Mouse (Mus musculus) G1E-ER4 (cell line): ENCODE results near the gene Dcaf12l1. TPM values are rescaled to one million over a fixed set of nuclear protein-coding genes. Genes with fewer than 3 reads are reported as not detected.

ENCODE experiments used
- GATA1 ChIP-seq: IDR thresholded peaks from one replicate; pipeline ENCODE4 v1.8.0; 2012; ENCODE audit warnings: low read length, inconsistent platforms
- polyA plus RNA-seq: library from polyadenylated mRNA; stranded (reverse); fragments of >175 nt; gene quantifications from 2 replicates; pipeline ENCODE4 v1.2.3, GENCODE M21; 2012

Gene Dcaf12l1
- not detected in 2 replicates for polyA plus RNA-seq

DNA sequence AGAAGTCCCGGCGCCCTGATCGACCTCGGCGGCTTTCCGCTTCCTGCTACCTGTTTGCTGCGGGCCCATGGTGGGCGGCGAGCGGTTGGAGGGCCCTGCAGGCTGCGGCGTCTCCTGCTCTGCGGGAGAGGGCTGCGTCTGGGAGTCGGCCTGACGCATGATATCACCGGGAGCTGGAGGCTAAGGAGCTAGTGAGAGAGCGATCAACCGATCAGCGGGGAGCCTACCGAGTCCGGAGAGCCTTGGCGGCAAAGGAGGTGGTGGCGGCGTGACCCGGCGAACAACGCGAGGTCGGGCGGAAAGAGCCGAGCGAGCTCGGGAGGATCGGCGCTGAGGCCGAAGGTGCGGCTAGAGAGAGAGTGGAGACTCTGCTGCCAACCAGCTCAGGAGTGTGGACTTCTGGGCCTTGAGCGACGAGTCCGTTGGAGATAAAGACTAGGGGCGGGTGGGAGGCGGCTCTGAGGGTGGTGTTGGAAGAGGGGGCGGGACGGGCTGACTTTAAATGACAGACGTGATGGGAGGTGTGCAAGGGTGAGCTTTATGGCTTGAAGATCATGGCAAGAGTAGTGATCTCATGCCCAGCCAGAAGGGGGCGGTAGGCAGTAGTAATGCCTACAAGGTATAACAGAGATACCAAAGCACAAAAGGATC is at the start of gene Dcaf12l1:
Gene Dcaf12l1, minus strand, starts transcription at position 437 of the 651 bp plus-strand sequence.
- TF ChIP-seq GATA1, result no peak

DNA sequence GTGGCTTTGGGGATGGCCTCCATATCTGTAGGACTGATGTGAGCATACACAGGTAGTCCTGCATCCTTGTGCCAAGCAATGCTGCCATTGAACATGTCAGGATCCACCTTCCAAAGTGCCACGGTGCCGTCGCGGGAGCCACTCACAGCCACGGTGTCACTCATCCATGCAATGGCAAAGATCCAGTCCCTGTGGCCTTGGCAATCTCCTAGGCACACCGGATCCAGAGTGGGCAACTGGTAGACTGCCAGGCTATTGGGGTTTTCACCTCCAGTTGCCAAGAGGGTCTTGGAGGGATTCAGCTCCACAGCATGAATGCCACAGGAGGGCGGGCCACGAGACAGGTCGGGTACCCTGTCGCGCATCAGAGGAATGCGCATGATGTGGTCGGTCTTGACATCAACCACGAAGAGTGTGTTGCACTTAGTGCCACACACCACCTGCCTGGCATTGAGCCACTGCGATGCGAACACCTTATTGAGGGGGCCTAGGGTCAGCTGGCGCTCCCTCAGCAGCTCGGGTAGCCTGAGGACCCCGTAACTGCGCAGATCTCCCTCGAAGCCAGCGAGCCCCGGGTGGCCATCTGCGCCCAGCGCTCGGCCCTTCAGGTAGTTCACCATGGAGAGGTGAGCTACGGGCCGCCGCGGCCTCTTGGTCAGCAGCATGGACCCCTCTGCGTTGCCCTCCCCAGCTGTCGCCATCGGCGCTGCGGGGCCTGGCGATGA is 799 bp downstream of the Dcaf12l1 start:
- no peak for TF ChIP-seq GATA1
